Mouse (Mus musculus) adrenal gland, adult (tissue): ENCODE results near the gene Dad1.

Source experiments
- DNase-seq, 2 experiments: peaks; one replicate each; pipeline ENCODE4 v3.0.0; 2022 to 2023; ENCODE audit warnings: low spot score in 1 of 2; ENCODE audit not compliant: inconsistent age in 2 of 2

Gene Dad1

GRCm38 (mm10) chr14:54253741-54254291 is at the start of gene Dad1, which contains the start of gene Abhd4:
Dad1 (minus strand) TSS chr14:54254104.
Abhd4 (plus strand) TSS chr14:54254188.
- peak; percentile 99 for DNase-seq

GRCm38 (mm10) chr14:54300676-54301075 is 46.8 kb upstream of the Dad1 start:
- DNase-seq = peak in 1 of 2 experiments; percentile 46

- peak; percentile 84 to 92 for DNase-seq
These were observed 46.2 kb upstream of the Dad1 start for GRCm38 (mm10) chr14:54300136-54300535.

- no peak for DNase-seq
These were observed 30.9 kb upstream of the Dad1 start, which contains the start of gene Olfr49 for GRCm38 (mm10) chr14:54284839-54285238. Olfr49 (minus strand) TSS chr14:54284939.

GRCm38 (mm10) chr14:54276446-54276845 is 22.5 kb upstream of the Dad1 start:
- no peak for DNase-seq

GRCm38 (mm10) chr14:54272696-54273095 is 18.8 kb upstream of the Dad1 start:
- DNase-seq = peak in 1 of 2 experiments; percentile 61

GRCm38 (mm10) chr14:54271976-54272606 is 18.2 kb upstream of the Dad1 start:
- DNase-seq = peak; percentile 64 to 85

- DNase-seq = peak in 1 of 2 experiments; percentile 51
These were observed 16.5 kb upstream of the Dad1 start for GRCm38 (mm10) chr14:54270413-54270812.

- DNase-seq = peak in 1 of 2 experiments; percentile 47
These were observed 15.7 kb upstream of the Dad1 start for GRCm38 (mm10) chr14:54269566-54269965.

GRCm38 (mm10) chr14:54267966-54268365 is 14.1 kb upstream of the Dad1 start:
- peak; percentile 18 to 46 for DNase-seq

- DNase-seq = no peak
These were observed 12.0 kb upstream of the Dad1 start for GRCm38 (mm10) chr14:54265951-54266350.

- no peak for DNase-seq
These were observed 11.2 kb upstream of the Dad1 start for GRCm38 (mm10) chr14:54265093-54265492.

GRCm38 (mm10) chr14:54264231-54264630 is 10.3 kb upstream of the Dad1 start:
- DNase-seq = no peak

GRCm38 (mm10) chr14:54263099-54263498 is 9.2 kb upstream of the Dad1 start:
- DNase-seq = peak; percentile 84 to 87

- peak in 1 of 2 experiments; percentile 65 for DNase-seq
These were observed 8.7 kb upstream of the Dad1 start for GRCm38 (mm10) chr14:54262622-54263021.

- DNase-seq = no peak
These were observed 7.5 kb upstream of the Dad1 start for GRCm38 (mm10) chr14:54261386-54261785.

- DNase-seq = peak; percentile 78 to 89
These were observed 6.3 kb upstream of the Dad1 start for GRCm38 (mm10) chr14:54260196-54260595.

GRCm38 (mm10) chr14:54259722-54260085 is 5.8 kb upstream of the Dad1 start:
- DNase-seq = peak; percentile 34 to 83

GRCm38 (mm10) chr14:54259003-54259721 is 5.3 kb upstream of the Dad1 start:
- peak; percentile 98 to 99 for DNase-seq

- peak in 1 of 2 experiments; percentile 13 for DNase-seq
These were observed 4.3 kb upstream of the Dad1 start for GRCm38 (mm10) chr14:54258131-54258670.

- DNase-seq = no peak
These were observed 832 bp upstream of the Dad1 start for GRCm38 (mm10) chr14:54254670-54255202.
